Mouse (Mus musculus) liver, embryonic 16.5 days (tissue): ENCODE measurements around the gene Cald1. TPM values are rescaled to one million over a fixed set of nuclear protein-coding genes. Genes with fewer than 3 reads are reported as not detected.

Source experiments
- ATAC-seq: fragments of 200-750 bp; cut with Nextera tagmentation; 2 replicates; pipeline ENCODE4 v1.8.0; 2017; ENCODE audit warnings: low read depth, mild to moderate bottlenecking, moderate number of reproducible peaks, moderate library complexity
- H3K27ac ChIP-seq: fragments of 300-500 bp; sonication (generic); 2 replicates; pipeline ENCODE4 v1.5.1; 2014; ENCODE audit warnings: mild to moderate bottlenecking, low read length
- H3K27me3 ChIP-seq: fragments of 300-500 bp; sonication (generic); 2 replicates; pipeline ENCODE4 v1.6.1; 2014; ENCODE audit warnings: low read depth, low read length, mixed read lengths; ENCODE audit not compliant: control insufficient read depth, insufficient read depth
- H3K36me3 ChIP-seq: fragments of 300-500 bp; sonication (generic); 2 replicates; pipeline ENCODE4 v1.6.1; 2014; ENCODE audit warnings: mild to moderate bottlenecking; ENCODE audit not compliant: control insufficient read depth, insufficient read depth
- H3K4me1 ChIP-seq: fragments of 300-500 bp; sonication (generic); 2 replicates; pipeline ENCODE4 v1.6.1; 2014; ENCODE audit warnings: low read depth, low read length, mixed read lengths; ENCODE audit not compliant: control insufficient read depth
- H3K4me2 ChIP-seq: fragments of 300-500 bp; sonication (generic); 2 replicates; pipeline ENCODE4 v1.6.1; 2014; ENCODE audit warnings: low read depth, low read length, mixed read lengths
- H3K4me3 ChIP-seq: fragments of 300-500 bp; sonication (generic); 2 replicates; pipeline ENCODE4 v1.5.1; 2014; ENCODE audit warnings: low read depth, mild to moderate bottlenecking, low read length
- H3K9ac ChIP-seq: fragments of 300-500 bp; sonication (generic); 2 replicates; pipeline ENCODE4 v1.6.1; 2014; ENCODE audit warnings: low read depth, low read length
- H3K9me3 ChIP-seq: fragments of 300-500 bp; sonication (generic); replicated peaks from 2 replicates; pipeline ENCODE4 v1.6.1; 2016; ENCODE audit warnings: low read length; ENCODE audit not compliant: control insufficient read depth
- WGBS: fragments of 180-500 bp; shearing (Covaris S2); extraction: QIAGEN DNeasy Blood & Tissue Kit; methylation state at CpG from one replicate; pipeline ENCODE4 v1.1.7; 2014; ENCODE audit not compliant: insufficient replicate concordance; 5-methylcytosine and 5-hydroxymethylcytosine counted together
- polyA plus RNA-seq: library from polyadenylated mRNA; unstranded; fragments of >200 nt; fragmentation: Nextera tagmentation; extraction: Ambion mirVana; gene quantifications from 2 replicates; pipeline ENCODE4 v1.2.1, GENCODE M21; 2015

Gene Cald1
- polyA plus RNA-seq, 1 experiment from 2014 or later: 68.7 TPM

GRCm38 (mm10) chr6:34671355-34671754 is 73.1 kb downstream of the Cald1 start:
- H3K4me1 ChIP-seq: no peaks in the 10 kb centered on the region
- ATAC-seq: no peak
- H3K9ac ChIP-seq: no peak overlapping the region
- H3K4me2 ChIP-seq: no peak overlapping the region
- H3K27me3 ChIP-seq: no peaks in the 10 kb centered on the region
- H3K36me3 ChIP-seq: no peaks in the 10 kb centered on the region
- no peak overlapping the region for H3K4me3 ChIP-seq
- H3K27ac ChIP-seq: no peak overlapping the region
- no peaks in the 10 kb centered on the region for H3K9me3 ChIP-seq
- WGBS: 60% methylated on average over 1 of the region's 1 CpGs

- ATAC-seq: no peak
- H3K9ac ChIP-seq: no peak overlapping the region
- no peaks in the 10 kb centered on the region for H3K27me3 ChIP-seq
- H3K36me3 ChIP-seq: no peaks in the 10 kb centered on the region
- H3K4me3 ChIP-seq: no peak overlapping the region
- peak overlapping the region; percentile 30 for H3K4me2 ChIP-seq
- 7% methylated on average over 7 of the region's 7 CpGs for WGBS
- no peaks in the 10 kb centered on the region for H3K4me1 ChIP-seq
- H3K9me3 ChIP-seq: no peaks in the 10 kb centered on the region
- no peak overlapping the region for H3K27ac ChIP-seq
Measured at GRCm38 (mm10) chr6:34674416-34674815, 76.1 kb downstream of the Cald1 start.

GRCm38 (mm10) chr6:34674897-34675296 is 76.6 kb downstream of the Cald1 start:
- Histone ChIP-seq H3K9ac (no peak overlapping the region), H3K4me2 (peak overlapping the region; percentile 30; the same call in 1 of the 2 replicates), H3K36me3 (no peaks in the 10 kb centered on the region), H3K4me3 (no peak overlapping the region), H3K27me3 (no peaks in the 10 kb centered on the region), H3K9me3 (no peaks in the 10 kb centered on the region), H3K27ac (no peak overlapping the region), H3K4me1 (no peaks in the 10 kb centered on the region)
- WGBS: 30% methylated on average over 10 of the region's 10 CpGs
- no peak for ATAC-seq

GRCm38 (mm10) chr6:34682126-34682525 is 83.8 kb downstream of the Cald1 start:
- ATAC-seq: no peak
- no peak overlapping the region for H3K4me3 ChIP-seq
- no peaks in the 10 kb centered on the region for H3K36me3 ChIP-seq
- no peaks in the 10 kb centered on the region for H3K9me3 ChIP-seq
- H3K27me3 ChIP-seq: no peaks in the 10 kb centered on the region
- no peak overlapping the region for H3K9ac ChIP-seq
- WGBS: 12% methylated on average over 8 of the region's 8 CpGs
- no peaks in the 10 kb centered on the region for H3K4me1 ChIP-seq
- H3K4me2 ChIP-seq: no peak overlapping the region
- H3K27ac ChIP-seq: no peak overlapping the region

GRCm38 (mm10) chr6:34684886-34685285 is 86.6 kb downstream of the Cald1 start:
- H3K9ac ChIP-seq: no peak overlapping the region
- ATAC-seq: no peak
- H3K4me2 ChIP-seq: no peak overlapping the region
- H3K36me3 ChIP-seq: no peaks in the 10 kb centered on the region
- WGBS: 20% methylated on average over 8 of the region's 8 CpGs
- no peaks in the 10 kb centered on the region for H3K27me3 ChIP-seq
- no peak overlapping the region for H3K27ac ChIP-seq
- H3K4me1 ChIP-seq: no peaks in the 10 kb centered on the region
- H3K9me3 ChIP-seq: no peaks in the 10 kb centered on the region
- H3K4me3 ChIP-seq: no peak overlapping the region

- 48% methylated on average over 2 of the region's 2 CpGs for WGBS
- no peaks in the 10 kb centered on the region for H3K4me1 ChIP-seq
- no peak for ATAC-seq
- H3K27me3 ChIP-seq: no peaks in the 10 kb centered on the region
- no peak overlapping the region for H3K27ac ChIP-seq
- H3K4me2 ChIP-seq: no peak overlapping the region
- H3K9ac ChIP-seq: no peak overlapping the region
- no peaks in the 10 kb centered on the region for H3K36me3 ChIP-seq
- no peak overlapping the region for H3K4me3 ChIP-seq
- H3K9me3 ChIP-seq: no peaks in the 10 kb centered on the region
Measured at GRCm38 (mm10) chr6:34688971-34689370, 90.7 kb downstream of the Cald1 start.

GRCm38 (mm10) chr6:34691416-34691815 is 93.1 kb downstream of the Cald1 start:
- Histone ChIP-seq H3K4me1 (no peaks in the 10 kb centered on the region), H3K27ac (no peak overlapping the region), H3K9ac (no peak overlapping the region), H3K36me3 (no peaks in the 10 kb centered on the region), H3K4me3 (no peak overlapping the region), H3K9me3 (no peaks in the 10 kb centered on the region), H3K27me3 (no peaks in the 10 kb centered on the region), H3K4me2 (no peak overlapping the region)
- 70% methylated on average over 7 of the region's 7 CpGs for WGBS
- no peak for ATAC-seq

GRCm38 (mm10) chr6:34694096-34694495 is 95.8 kb downstream of the Cald1 start:
- 50% methylated on average over 4 of the region's 4 CpGs for WGBS

GRCm38 (mm10) chr6:34703421-34704120 is 105.3 kb downstream of the Cald1 start:
- no peak overlapping the region for H3K9ac ChIP-seq
- H3K4me3 ChIP-seq: no peak overlapping the region
- H3K4me1 ChIP-seq: no peaks in the 10 kb centered on the region
- H3K27ac ChIP-seq: no peak overlapping the region
- no peaks in the 10 kb centered on the region for H3K27me3 ChIP-seq
- 41% methylated on average over 1 of the region's 1 CpGs for WGBS
- no peaks in the 10 kb centered on the region for H3K36me3 ChIP-seq
- no peak for ATAC-seq
- no peaks in the 10 kb centered on the region for H3K9me3 ChIP-seq
- no peak overlapping the region for H3K4me2 ChIP-seq

More at GRCm38 (mm10) chr6:34694096-34694495, 95.8 kb downstream of the Cald1 start:
- Histone ChIP-seq H3K27me3 (no peaks in the 10 kb centered on the region), H3K4me2 (no peak overlapping the region), H3K9ac (no peak overlapping the region), H3K9me3 (no peaks in the 10 kb centered on the region), H3K36me3 (no peaks in the 10 kb centered on the region), H3K4me1 (no peaks in the 10 kb centered on the region), H3K27ac (no peak overlapping the region), H3K4me3 (no peak overlapping the region)
- no peak for ATAC-seq
